Mouse (Mus musculus): ENCODE measurements around the gene Pld6.

- TF ChIP-seq POLR2A (IDR thresholded peaks at IDR 0.05; ENCODE audit: low read depth, low read length) (no peak), CTCF (IDR thresholded peaks at IDR 0.05; ENCODE audit: extremely low read depth, insufficient read depth, insufficient read length, insufficient replicate concordance) (no peak)
Measured at GRCm38 (mm10) chr11:59814936-59815335, 27.5 kb upstream of the Pld6 start.
